Mouse (Mus musculus) small intestine, adult 2 months (tissue): Measurements from ENCODE around the gene Dnajc4. TPM values are rescaled to one million over a fixed set of nuclear protein-coding genes. Genes with fewer than 3 reads are reported as not detected.

Source experiments
- H3K27ac ChIP-seq: fragments of 200-500 bp; 2 replicates; pipeline ENCODE4 v1.5.1; 2012; ENCODE audit warnings: low read depth, low read length, control low read depth, inconsistent platforms; ENCODE audit not compliant: insufficient read depth
- H3K27me3 ChIP-seq: fragments of 200-500 bp; 2 replicates; pipeline ENCODE4 v1.6.1; 2012; ENCODE audit warnings: mild to moderate bottlenecking, moderate library complexity, low read length, inconsistent platforms; ENCODE audit not compliant: control insufficient read depth, insufficient read depth
- H3K36me3 ChIP-seq: fragments of 200-500 bp; 2 replicates; pipeline ENCODE4 v1.6.1; 2012; ENCODE audit warnings: mild to moderate bottlenecking, low read length, control low read depth, inconsistent platforms; ENCODE audit not compliant: control insufficient read depth, insufficient read depth
- H3K4me1 ChIP-seq: fragments of 200-500 bp; 2 replicates; pipeline ENCODE4 v1.6.1; 2012; ENCODE audit warnings: low read length, inconsistent platforms, mixed read lengths; ENCODE audit not compliant: control insufficient read depth, insufficient read depth, insufficient read length
- H3K4me3 ChIP-seq: fragments of 200-500 bp; 2 replicates; pipeline ENCODE4 v1.5.1; 2012; ENCODE audit warnings: low read depth, mild to moderate bottlenecking, control low read depth, inconsistent platforms, low read length, moderate library complexity
- CTCF ChIP-seq: fragments of 200-500 bp; IDR thresholded peaks from 2 replicates; pipeline ENCODE4 v1.5.1; 2012; ENCODE audit warnings: low read depth, mild to moderate bottlenecking, control low read depth, inconsistent platforms, low read length, moderate library complexity, mixed read lengths; ENCODE audit not compliant: insufficient replicate concordance, insufficient read length; ENCODE audit errors: extremely low read depth
- POLR2A ChIP-seq: fragments of 200-500 bp; IDR thresholded peaks from 2 replicates; pipeline ENCODE4 v1.6.1; 2012; ENCODE audit warnings: low read depth, mild to moderate bottlenecking, control low read depth, inconsistent platforms, low read length, moderate library complexity
- WGBS: fragments of 180-500 bp; shearing (Covaris S2); methylation state at CpG from one replicate; pipeline ENCODE4 v1.1.7; 2018; 5-methylcytosine and 5-hydroxymethylcytosine counted together
- polyA plus RNA-seq: library from polyadenylated mRNA; depleted of rRNA; stranded (reverse); fragments of >200 nt; gene quantifications from 2 replicates; pipeline ENCODE4 v1.2.3, GENCODE M21; 2012

Gene Dnajc4
- polyA plus RNA-seq, 1 experiment: 53.4 TPM

GRCm38 (mm10) chr19:6951381-6951968, 40.9 kb downstream of the Dnajc4 start:
- Histone ChIP-seq H3K4me3 (peak overlapping the region; percentile 70), H3K27me3 (no peaks in the 10 kb centered on the region), H3K4me1 (peaks cover 50% of the 10 kb centered on the region), H3K27ac (peak overlapping the region; percentile 94), H3K36me3 (peaks cover 41% of the 10 kb centered on the region)
- WGBS: 1% methylated on average over 35 of the region's 35 CpGs
- TF ChIP-seq POLR2A (no peak; the same call in none of the 2 replicates), CTCF (peak; percentile 17; the same call in 1 of the 2 replicates)

DNA sequence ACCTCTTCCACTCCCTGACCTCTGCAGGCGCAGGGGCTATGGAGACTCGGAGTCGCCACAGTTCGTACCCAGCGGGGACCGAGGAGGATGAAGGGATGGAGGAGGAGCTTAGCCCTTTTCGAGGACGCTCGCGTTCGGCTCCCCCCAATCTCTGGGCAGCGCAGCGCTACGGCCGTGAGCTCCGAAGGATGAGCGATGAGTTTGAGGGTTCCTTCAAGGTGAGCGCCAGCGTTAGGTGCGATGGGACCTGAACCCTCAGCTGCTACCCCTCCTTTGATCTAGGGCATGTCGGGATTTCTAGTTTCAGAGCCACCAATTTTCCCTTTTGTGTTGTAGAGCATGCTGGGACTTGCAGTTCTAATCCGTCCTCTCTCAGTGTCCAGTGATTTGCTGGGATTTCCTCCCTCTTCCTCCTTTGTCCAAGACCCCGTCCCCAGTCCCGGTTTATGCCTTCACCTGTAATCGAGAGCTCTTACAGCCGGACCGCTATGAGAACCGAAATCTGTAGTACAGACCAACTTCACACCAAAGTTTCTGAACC, 41.7 kb downstream of the Dnajc4 start:
- Histone ChIP-seq H3K27ac (peak overlapping the region; percentile 94), H3K36me3 (peaks cover 33% of the 10 kb centered on the region), H3K4me3 (peak overlapping the region; percentile 70), H3K4me1 (peaks cover 47% of the 10 kb centered on the region), H3K27me3 (no peaks in the 10 kb centered on the region)
- TF ChIP-seq POLR2A (peak; percentile 34; the same call in 1 of the 2 replicates), CTCF (no peak)
- WGBS: 1% methylated on average over 28 of the region's 28 CpGs

DNA sequence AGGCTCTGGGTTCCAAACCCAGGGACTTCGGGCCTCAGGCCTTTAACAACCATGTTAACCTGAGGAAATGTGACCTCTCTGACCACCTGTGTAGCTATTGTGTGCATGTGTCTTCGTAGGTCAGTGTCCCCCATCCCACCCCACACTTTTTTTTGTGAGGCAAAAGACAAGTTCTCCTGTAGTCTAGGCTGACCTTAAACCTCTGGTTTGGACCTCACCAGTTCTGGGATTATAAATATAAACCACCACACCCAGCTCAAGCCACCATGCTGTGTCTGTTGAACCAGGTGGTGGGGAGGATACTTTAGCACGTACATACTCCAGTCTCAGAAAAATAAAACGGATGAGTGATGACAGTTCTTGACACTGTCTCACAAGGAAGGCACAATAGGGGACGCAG, 42.4 kb downstream of the Dnajc4 start:
- TF ChIP-seq CTCF: no peak
- no peak for TF ChIP-seq POLR2A
- no peaks in the 10 kb centered on the region for H3K27me3 ChIP-seq
- peak overlapping the region; percentile 94 for H3K27ac ChIP-seq
- H3K4me1 ChIP-seq: peaks cover 41% of the 10 kb centered on the region
- H3K4me3 ChIP-seq: peak overlapping the region; percentile 40
- H3K36me3 ChIP-seq: peaks cover 26% of the 10 kb centered on the region
- WGBS: 46% methylated on average over 5 of the region's 5 CpGs

GRCm38 (mm10) chr19:6949532-6949931, 42.8 kb downstream of the Dnajc4 start:
- peak overlapping the region; percentile 40 for H3K4me3 ChIP-seq
- TF ChIP-seq CTCF (no peak), POLR2A (no peak)
- peaks cover 22% of the 10 kb centered on the region for H3K36me3 ChIP-seq
- 43% methylated on average over 5 of the region's 5 CpGs for WGBS
- H3K4me1 ChIP-seq: peaks cover 41% of the 10 kb centered on the region
- peak overlapping the region; percentile 94 for H3K27ac ChIP-seq
- no peaks in the 10 kb centered on the region for H3K27me3 ChIP-seq

DNA sequence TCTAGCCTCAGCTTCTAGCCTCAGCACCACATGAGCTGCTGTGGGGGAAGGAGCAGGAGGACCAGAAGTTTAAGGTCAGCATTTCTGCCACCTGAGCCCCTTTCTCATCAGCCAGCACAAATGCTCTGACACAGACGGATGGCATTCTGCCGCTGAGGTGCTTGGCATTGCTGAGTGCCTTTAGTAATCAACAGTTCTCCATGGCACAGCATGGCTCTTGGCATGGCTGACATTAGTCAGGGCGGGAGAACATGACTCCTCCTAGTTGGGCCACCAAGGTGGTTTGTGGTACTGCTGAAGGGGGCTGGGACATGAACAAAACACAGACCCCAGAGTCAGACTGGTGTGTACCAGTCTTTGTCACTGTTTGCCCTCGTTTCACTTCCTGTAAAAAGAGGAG, 44.2 kb downstream of the Dnajc4 start:
- 0 out of 2 replicates have a peak overlapping the region, but pooled peaks have one; percentile 53 for H3K27ac ChIP-seq
- peaks cover 8% of the 10 kb centered on the region for H3K36me3 ChIP-seq
- no peak overlapping the region for H3K4me3 ChIP-seq
- TF ChIP-seq CTCF: no peak
- TF ChIP-seq POLR2A: no peak
- H3K27me3 ChIP-seq: no peaks in the 10 kb centered on the region
- WGBS: 86% methylated on average over 4 of the region's 4 CpGs
- H3K4me1 ChIP-seq: peaks cover 33% of the 10 kb centered on the region

DNA sequence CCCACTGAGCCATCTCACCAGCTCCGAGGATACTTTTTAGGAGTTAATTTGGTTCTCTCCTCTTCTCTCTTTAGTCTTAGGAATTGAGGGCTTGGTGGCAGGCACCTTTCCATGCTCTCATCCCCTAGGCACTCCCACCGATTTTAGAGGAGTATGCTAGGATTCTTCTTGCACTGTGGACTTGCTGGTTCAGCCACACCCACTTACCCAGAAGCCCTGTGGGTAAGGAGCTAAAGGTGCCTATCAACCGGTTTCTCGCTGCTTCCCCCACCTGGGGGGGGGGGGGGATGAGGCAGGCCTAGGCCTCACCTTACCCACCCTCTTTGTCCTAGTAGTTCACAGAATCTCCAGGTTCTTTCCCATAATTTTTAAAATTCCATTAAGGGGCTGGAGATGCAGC, 44.6 kb downstream of the Dnajc4 start:
- Histone ChIP-seq H3K4me1 (peaks cover 32% of the 10 kb centered on the region), H3K27ac (no peak overlapping the region), H3K36me3 (peaks cover 4% of the 10 kb centered on the region), H3K4me3 (no peak overlapping the region), H3K27me3 (no peaks in the 10 kb centered on the region)
- no peak for TF ChIP-seq POLR2A
- WGBS: 58% methylated on average over 4 of the region's 4 CpGs

- Histone ChIP-seq H3K4me3 (no peak overlapping the region), H3K36me3 (no peaks in the 10 kb centered on the region), H3K27me3 (no peaks in the 10 kb centered on the region), H3K4me1 (peaks cover 20% of the 10 kb centered on the region), H3K27ac (no peak overlapping the region)
- 87% methylated on average over 6 of the region's 6 CpGs for WGBS
- TF ChIP-seq POLR2A: no peak
These were observed 48.7 kb downstream of the Dnajc4 start for GRCm38 (mm10) chr19:6943709-6944108.
